Mouse (Mus musculus) macrophage (primary cell): ENCODE data around the gene 4930435E12Rik. TPM values are rescaled to one million over a fixed set of nuclear protein-coding genes. Genes with fewer than 3 reads are reported as not detected.
"Not testable (repeated sequence)": the region's sequence is repeated elsewhere in the genome, so short reads cannot be mapped to it uniquely, and the experiment has no call there.

ENCODE experiments used
- H3K27ac ChIP-seq: fragments of 350-480 bp; formaldehyde crosslinking; 2 replicates; pipeline ENCODE4 v1.9.0; 2021
- H3K36me3 ChIP-seq: fragments of 350-480 bp; formaldehyde crosslinking; 2 replicates; pipeline ENCODE4 v1.9.0; 2021; ENCODE audit errors: inconsistent target
- H3K4me3 ChIP-seq: fragments of 350-480 bp; formaldehyde crosslinking; 2 replicates; pipeline ENCODE4 v1.9.0; 2021; ENCODE audit errors: inconsistent target
- H3K79me2 ChIP-seq: fragments of 350-480 bp; formaldehyde crosslinking; 2 replicates; pipeline ENCODE4 v1.9.0; 2021; ENCODE audit errors: inconsistent target
- WGBS: methylation state at CpG from one replicate; pipeline ENCODE4 v1.1.7; 2026; ENCODE audit warnings: inconsistent platforms; ENCODE audit not compliant: missing documents; 5-methylcytosine and 5-hydroxymethylcytosine counted together
- polyA plus RNA-seq: library from polyadenylated mRNA; stranded (reverse); fragments of 250-400 nt; gene quantifications from 3 replicates; pipeline ENCODE4 v1.2.4, GENCODE M21; 2018; ENCODE audit warnings: inconsistent platforms
- total RNA-seq, 78 experiments: library from RNA; depleted of rRNA; stranded (reverse); fragments of 250-400 nt; gene quantifications; 1 replicate in 9 of 78; 2 replicates in 24 of 78; 3 replicates in 43 of 78; 4 replicates in 2 of 78; pipeline ENCODE4 v1.2.4; 2018; ENCODE audit warnings: inconsistent platforms in 56 of 78

4930435E12Rik gene
- total RNA-seq (2018; cell fraction: chromatin; rRNA removed) = not detected
- total RNA-seq (2018; cell fraction: cytosol; rRNA removed) = not detected
- not detected for total RNA-seq (2018; cell fraction: nucleus; rRNA removed)
- polyA plus RNA-seq = not detected in 3 replicates

DNA sequence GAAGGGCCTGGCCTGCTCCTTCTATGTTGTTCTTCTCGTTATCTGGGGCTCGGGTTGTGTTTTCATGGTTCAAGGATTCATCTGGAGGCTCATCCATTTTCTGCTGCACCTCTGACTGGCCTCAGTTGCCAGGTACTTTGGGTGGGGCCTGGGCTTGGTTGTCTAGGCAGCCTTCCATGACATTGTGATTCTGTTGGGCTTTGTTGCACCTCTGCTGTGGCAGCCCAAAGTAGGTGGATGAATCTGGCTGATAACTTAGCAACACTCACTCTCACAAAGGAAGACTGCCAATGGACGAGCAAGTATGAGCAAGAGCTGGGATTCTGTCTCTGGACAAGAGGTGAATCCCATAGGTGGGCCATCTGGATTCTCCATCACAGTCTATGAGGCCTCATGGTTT, at the start of gene 4930435E12Rik:
4930435E12Rik (minus strand) TSS at position 101 of the 400 bp plus-strand sequence.
- Histone ChIP-seq H3K27ac (no peak within 1 kb of the TSS), H3K79me2 (no peaks in the 10 kb centered on the region), H3K36me3 (no peaks in the 10 kb centered on the region), H3K4me3 (no peak within 1 kb of the TSS)
- WGBS = 90% methylated on average over 3 of the region's 3 CpGs

DNA sequence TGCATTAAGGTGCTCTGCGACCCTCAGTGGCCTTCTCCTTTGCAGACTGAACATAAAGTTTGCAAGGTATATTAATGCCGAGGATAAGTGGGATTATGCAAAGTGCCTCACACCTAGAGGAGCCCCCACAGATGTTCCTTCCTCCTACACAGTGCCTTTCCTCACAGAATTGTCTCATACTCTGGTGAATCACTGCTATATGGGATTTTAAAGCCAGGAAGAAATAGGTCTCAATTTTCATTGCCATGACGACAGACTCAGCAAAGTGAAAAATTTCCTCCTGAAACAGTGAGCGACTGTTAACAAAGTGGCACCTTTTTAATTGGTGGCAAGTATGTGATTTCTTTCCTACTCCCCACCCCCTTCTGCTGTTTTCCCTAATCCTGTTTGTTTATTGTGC, 45.9 kb upstream of the 4930435E12Rik start:
- WGBS = 68% methylated on average over 4 of the region's 4 CpGs
- no peak overlapping the region for H3K27ac ChIP-seq
- H3K4me3 ChIP-seq = no peak overlapping the region
- no peaks in the 10 kb centered on the region for H3K36me3 ChIP-seq
- H3K79me2 ChIP-seq = no peaks in the 10 kb centered on the region

DNA sequence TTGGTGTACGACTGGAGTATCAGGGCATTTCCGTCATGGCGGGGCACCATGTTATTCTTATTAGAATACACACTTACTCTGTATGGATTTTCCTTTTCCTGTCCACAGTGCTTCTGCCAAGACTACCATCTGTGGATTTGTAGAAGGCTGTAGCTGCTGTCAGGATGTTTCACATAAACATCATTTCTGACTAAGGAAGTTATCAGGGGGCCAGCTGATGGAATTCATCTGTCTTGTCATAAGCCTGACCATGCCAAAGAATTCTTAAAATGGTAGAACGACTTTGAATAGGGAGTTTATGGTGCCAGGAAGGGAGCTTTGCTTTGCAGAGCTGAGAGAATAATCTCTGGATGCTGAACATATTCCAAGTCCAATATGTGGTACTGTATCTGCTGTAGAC, 44.7 kb upstream of the 4930435E12Rik start:
- 95% methylated on average over 4 of the region's 4 CpGs for WGBS
- H3K36me3 ChIP-seq = no peaks in the 10 kb centered on the region

DNA sequence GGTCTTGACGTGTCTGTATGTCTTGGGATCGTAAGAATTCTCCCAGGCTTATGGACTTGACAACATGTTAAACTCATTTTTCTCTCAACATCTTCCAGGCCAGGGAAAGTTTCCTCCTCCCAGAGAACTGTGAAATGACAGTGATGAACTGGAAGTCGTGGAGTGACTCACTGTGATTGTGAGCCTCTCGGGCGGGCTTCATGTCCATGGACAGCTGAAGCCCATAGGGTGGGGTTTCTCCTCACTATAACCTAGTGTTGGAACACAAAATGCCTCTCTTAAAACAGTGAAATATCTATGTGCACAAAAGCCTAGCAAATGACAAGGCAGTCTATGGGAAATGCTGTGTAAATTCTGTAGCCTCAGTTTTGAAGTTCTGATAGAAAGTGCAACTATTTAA, 35.8 kb upstream of the 4930435E12Rik start:
- WGBS = 87% methylated on average over 5 of the region's 5 CpGs
- no peaks in the 10 kb centered on the region for H3K36me3 ChIP-seq
- no peak overlapping the region for H3K4me3 ChIP-seq
- H3K27ac ChIP-seq = no peak overlapping the region
- H3K79me2 ChIP-seq = no peaks in the 10 kb centered on the region

More for the DNA sequence above, 44.7 kb upstream of the 4930435E12Rik start:
- Histone ChIP-seq H3K79me2 (no peaks in the 10 kb centered on the region), H3K4me3 (no peak overlapping the region), H3K27ac (no peak overlapping the region)

DNA sequence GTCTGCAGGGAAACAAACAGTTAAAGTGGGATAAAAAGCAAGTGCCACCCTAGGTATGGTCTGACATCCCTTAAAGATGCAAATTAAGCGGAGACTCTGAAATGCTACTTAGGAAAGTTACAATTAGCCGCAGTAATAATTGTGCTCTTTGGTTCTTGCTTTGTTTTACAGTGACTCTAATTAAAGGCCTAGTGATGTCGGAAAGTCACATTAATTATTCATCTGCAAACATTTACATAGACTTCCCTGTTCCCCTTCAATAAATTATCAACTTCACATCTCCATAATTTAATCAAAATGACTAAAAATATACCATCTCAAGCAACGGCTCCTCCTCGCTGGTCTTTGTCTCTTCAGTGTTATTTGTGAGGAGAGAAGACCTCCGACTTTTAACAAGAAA, 32.0 kb upstream of the 4930435E12Rik start:
- Histone ChIP-seq H3K27ac (no peak overlapping the region), H3K79me2 (no peaks in the 10 kb centered on the region), H3K4me3 (no peak overlapping the region), H3K36me3 (no peaks in the 10 kb centered on the region)
- 93% methylated on average over 6 of the region's 6 CpGs for WGBS

DNA sequence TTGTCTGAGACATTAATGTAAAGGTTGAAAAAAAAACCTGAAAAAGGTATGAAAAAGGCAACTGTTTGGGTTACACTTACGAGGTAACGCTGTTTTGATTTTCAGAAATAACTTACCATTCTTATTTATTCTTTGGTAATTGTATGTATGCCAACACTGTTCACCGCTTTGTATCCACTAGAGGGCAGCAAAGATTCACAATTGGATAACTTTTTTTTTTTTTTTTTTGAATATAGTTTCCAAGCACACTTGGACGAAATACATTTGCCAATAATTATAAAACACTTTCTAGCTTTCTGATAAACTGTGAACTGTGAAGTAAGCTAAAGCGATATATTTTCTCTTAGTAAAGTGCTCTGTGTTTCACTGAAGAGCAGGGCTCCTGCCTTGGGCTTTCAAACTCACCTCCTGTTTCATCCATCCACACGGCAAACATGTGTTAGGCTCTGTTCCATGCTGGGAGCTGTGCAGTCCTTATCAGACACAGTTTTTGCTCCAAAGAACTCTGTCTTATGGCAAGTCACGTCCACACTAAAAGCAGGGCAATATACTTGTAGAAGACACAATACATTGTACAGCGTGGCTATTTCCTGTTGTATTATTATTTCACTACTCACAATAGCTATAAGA, 29.7 kb upstream of the 4930435E12Rik start:
- no peaks in the 10 kb centered on the region for H3K36me3 ChIP-seq
- no peak overlapping the region for H3K4me3 ChIP-seq
- 30% methylated on average over 8 of the region's 8 CpGs for WGBS
- no peak overlapping the region for H3K27ac ChIP-seq
- H3K79me2 ChIP-seq = no peaks in the 10 kb centered on the region

DNA sequence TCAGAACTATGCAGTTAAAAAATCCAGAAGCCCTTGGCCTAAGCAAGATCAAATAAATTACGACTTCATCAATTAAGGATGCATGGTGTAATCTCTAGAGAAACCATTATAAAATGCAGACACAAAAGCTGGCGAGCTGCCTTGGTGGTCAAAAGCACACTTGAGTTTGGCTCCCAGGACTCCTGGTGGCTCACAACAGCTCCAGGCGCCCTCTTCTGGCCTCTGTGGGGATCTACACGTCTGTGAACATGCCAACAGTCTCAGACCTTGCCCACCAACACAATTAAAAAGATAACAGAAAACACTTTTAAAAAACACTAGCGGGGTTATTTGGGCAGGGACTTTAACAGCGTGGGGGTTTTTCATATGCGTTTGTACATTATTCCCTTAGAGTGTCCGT, 16.0 kb downstream of the 4930435E12Rik start:
- 39% methylated on average over 8 of the region's 8 CpGs for WGBS
- Histone ChIP-seq H3K79me2 (no peaks in the 10 kb centered on the region), H3K4me3 (no peak overlapping the region), H3K27ac (no peak overlapping the region), H3K36me3 (no peaks in the 10 kb centered on the region)

DNA sequence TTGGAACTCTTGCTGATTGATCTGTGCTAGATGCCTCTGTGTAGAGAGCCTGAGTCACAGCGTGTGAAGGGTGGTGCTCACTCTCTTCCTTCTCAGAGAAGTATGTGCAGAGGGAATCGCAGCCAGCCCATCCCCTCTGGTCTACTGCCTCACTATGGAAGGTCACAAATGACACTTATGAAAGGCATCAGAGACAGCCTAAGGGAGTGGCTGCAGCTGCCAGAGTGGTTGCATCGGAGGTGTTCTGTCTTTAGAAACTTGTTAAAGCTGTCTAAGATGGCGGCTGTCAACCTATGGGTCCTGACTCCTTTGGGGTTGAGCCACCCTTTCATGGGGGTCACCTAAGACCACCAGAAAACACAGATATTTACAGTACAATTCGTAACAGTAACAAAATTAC, 18.4 kb downstream of the 4930435E12Rik start:
- 96% methylated on average over 5 of the region's 5 CpGs for WGBS
- H3K79me2 ChIP-seq = no peaks in the 10 kb centered on the region
- H3K4me3 ChIP-seq = no peak overlapping the region
- H3K36me3 ChIP-seq = no peaks in the 10 kb centered on the region
- no peak overlapping the region for H3K27ac ChIP-seq

DNA sequence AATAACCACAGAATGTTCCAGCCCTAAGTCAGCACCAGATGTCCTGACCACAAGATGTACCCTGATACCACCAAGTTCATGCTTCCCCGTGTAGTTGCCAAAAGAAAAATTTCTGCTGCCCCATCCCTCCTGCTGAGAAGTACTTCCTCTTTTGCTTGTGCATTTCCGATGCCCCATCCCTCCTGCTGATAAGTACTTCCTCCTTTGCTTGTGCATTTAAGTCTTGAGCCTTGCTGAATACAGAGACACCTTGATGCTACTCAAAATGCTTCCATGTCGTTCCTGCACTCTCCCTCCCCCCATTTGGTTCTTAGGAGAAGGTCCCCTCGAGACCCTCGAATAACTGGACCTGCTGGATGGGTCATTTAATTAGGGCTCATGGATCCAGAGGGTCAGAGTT, 20.8 kb downstream of the 4930435E12Rik start:
- H3K4me3 ChIP-seq, H3K27ac ChIP-seq, H3K36me3 ChIP-seq, H3K79me2 ChIP-seq: not testable (repeated sequence)
- 77% methylated on average over 5 of the region's 5 CpGs for WGBS

DNA sequence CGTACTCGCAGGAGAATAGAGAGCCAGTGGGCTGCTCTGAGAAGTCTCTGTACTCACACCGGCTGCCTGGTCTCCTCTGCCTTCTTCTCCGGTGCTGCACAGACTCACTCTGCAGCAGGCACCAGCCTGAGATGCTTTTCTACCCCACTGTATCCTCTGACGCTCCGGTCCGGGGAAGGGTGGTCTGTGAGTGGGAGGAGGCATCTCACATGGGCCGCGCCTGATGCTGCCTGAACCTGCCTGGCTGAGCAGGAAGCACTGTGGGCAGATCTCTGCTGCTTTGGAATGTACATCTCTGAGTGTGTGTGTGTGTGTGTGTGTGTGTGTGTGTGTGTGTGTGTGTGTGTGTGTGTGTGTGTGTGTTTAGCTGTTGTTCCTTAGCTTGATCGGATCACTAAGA, 28.5 kb downstream of the 4930435E12Rik start, which contains the start of gene Upk1b:
Upk1b (minus strand) TSS at position 238 of the 400 bp plus-strand sequence.
- Histone ChIP-seq H3K4me3 (no peak within 1 kb of the TSS), H3K36me3 (no peaks in the 10 kb centered on the region), H3K79me2 (no peaks in the 10 kb centered on the region), H3K27ac (no peak within 1 kb of the TSS)
- 28% methylated on average over 9 of the region's 10 CpGs for WGBS

DNA sequence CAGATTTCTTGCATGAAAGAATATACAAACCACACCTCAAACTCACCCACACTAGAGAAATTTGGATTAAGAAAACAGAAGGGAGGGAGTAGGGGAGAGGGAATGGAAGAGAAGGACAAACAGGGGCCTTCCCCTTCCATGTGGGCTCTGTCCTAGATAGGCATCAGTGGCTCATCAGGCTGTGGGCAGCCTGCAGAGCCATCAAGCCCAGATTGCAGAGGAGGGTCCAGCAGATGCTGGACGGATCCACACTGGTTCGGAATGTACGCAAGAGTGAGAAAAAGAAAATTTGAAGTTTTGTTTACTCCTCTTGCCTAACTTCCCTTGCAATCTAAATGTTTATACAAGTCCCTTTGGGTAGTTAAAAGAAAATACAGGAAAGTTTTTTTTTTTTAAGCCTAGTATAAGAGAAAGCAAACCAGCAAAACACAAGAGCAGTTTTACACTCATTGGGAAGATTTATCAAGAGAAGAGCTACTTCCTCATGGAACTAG, 29.5 kb downstream of the 4930435E12Rik start:
- 82% methylated on average over 3 of the region's 3 CpGs for WGBS
- Histone ChIP-seq H3K27ac (no peak overlapping the region), H3K79me2 (no peaks in the 10 kb centered on the region), H3K4me3 (no peak overlapping the region), H3K36me3 (no peaks in the 10 kb centered on the region)

DNA sequence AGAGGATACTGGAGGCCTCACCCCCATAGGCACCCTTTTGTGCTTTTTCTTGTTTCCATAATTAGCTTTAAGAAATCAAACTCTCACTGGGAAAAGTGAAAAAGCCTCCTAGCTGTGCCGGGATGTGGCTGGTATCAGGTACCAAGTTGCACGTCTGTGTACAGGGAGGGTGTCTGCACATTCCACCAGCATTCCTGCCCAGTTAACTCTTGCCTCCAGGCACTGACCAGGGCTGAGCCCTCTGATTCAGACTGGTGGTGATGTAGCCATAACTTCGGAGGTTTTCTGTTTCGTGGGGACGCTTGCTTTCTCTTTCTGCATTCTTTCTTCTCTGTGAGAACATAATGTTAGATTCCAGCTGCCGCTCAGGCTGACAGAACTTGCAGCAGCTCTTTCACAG, 35.4 kb downstream of the 4930435E12Rik start:
- no peak overlapping the region for H3K4me3 ChIP-seq
- no peaks in the 10 kb centered on the region for H3K79me2 ChIP-seq
- no peaks in the 10 kb centered on the region for H3K36me3 ChIP-seq
- 78% methylated on average over 6 of the region's 6 CpGs for WGBS
- no peak overlapping the region for H3K27ac ChIP-seq

DNA sequence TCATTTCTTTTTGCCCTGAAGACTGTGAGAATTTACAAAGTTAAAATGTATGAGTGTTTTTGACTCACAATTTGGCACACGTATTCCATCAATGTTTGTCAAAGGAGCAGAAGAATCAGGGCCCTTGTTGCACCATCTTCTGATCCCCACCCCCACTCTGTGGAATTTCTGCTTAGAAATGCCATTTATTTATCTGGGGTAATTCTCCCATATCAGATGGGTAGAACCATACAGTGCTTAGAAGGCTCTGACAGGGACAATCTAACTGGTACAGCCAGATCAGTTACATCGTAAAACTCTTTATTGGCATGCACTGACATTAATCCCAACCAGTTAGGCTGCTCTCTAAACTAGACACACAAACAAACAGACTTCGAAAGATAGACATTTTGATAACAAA, 38.6 kb downstream of the 4930435E12Rik start:
- no peaks in the 10 kb centered on the region for H3K36me3 ChIP-seq
- H3K79me2 ChIP-seq = no peaks in the 10 kb centered on the region
- H3K4me3 ChIP-seq = no peak overlapping the region
- no peak overlapping the region for H3K27ac ChIP-seq
- WGBS = 100% methylated on average over 3 of the region's 3 CpGs

DNA sequence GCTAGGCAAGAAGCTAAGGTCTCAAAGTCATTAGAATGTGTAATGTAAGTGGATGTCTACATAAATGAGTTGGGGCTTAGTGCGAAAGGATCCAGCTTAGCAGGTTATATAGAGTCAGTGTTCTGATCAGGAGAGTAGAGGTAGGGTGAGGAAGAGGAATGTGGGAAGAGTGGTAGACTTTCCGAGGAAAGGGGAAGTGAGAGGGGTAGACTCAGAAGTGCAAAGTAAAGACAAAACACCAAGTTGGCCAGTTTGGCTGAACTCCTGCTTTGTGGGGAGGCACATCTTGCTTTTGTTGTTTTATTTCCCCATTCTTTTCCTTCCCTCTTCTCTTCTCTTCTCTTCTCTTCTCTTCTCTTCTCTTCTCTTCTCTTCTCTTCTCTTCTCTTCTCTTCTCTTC, 39.5 kb downstream of the 4930435E12Rik start:
- Histone ChIP-seq H3K36me3 (no peaks in the 10 kb centered on the region), H3K27ac (no peak overlapping the region), H3K79me2 (no peaks in the 10 kb centered on the region), H3K4me3 (no peak overlapping the region)
- WGBS = 48% methylated on average over 2 of the region's 2 CpGs

DNA sequence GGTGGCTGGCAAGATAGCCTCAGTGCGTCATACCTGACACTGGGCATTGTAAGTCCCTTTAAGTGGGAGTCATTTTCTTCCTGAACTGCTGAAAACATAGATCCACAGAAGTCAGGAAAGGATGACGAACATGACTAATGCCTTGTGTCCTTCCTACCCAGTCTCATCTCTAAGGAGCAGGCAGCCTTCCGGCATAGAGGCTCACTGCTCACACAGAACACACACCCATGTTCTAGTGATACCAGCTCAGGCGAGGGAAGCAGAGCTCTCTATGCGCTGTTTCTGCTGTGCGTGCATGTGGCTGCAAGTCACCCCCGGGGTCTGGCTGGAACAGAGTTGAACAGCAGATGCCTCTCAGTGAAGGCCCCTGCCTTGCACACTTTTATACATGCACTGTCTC, 43.2 kb downstream of the 4930435E12Rik start:
- Histone ChIP-seq H3K36me3 (no peaks in the 10 kb centered on the region), H3K4me3 (no peak overlapping the region), H3K27ac (no peak overlapping the region), H3K79me2 (no peaks in the 10 kb centered on the region)
- WGBS = 89% methylated on average over 6 of the region's 7 CpGs
